ENCODE assay signal across 32 mouse cellular contexts in the genomic region with DNA sequence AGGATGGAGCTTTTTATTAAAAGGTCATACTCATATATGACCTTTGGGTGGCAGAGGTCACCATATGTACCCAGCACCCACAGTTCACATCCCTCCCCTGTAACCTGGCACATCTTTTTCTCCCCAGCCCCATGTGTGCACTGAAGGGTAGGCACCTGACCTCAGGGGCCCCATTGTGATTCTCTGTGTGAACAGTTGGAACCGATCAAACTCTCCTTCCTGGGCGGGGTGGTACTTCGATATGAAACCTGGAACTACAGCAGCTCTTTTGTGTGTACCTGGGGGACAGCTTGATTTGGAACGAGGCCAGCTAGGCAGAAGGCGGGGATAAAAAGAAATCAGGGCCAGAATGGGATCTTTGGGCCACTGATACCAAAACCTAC. TPM values are rescaled to one million over a fixed set of nuclear protein-coding genes. Genes with fewer than 3 reads are reported as not detected.
DNase-seq lines count a peak whose midpoint lies in the region; ATAC-seq lines count a peak whose summit lies in the region.
"Had no signal": no experiment of that assay in that cellular context is flagged by ENCODE, and none has a peak within 500 bp of the region (broad histone marks: within the 10 kb centered on the region; RNA-seq: fewer than 3 reads in every experiment).

No protein-coding gene starts in this region.

- peaks cover 15% of the 10 kb centered on the region for H3K4me1 ChIP-seq in intestine, embryonic 15.5 days (replicated peaks)
- H3K4me1 ChIP-seq in stomach, embryonic 14.5 days (ENCODE audit: control insufficient read depth, insufficient read depth, low read length), result peaks cover 2% of the 10 kb centered on the region; the same call in 1 of the 2 replicates
- H3K4me1 ChIP-seq: embryonic facial prominence, embryonic 12.5 days had no signal

- ATAC-seq in intestine, embryonic 15.5 days, result peak; percentile 27; the same call in 1 of the 2 replicates
- 0 out of 2 replicates have a peak, but pooled peaks have one; percentile 56 for ATAC-seq in stomach, embryonic 14.5 days (ENCODE audit: insufficient number of reproducible peaks, insufficient read depth, low FRiP score, low read depth)
- ATAC-seq in megakaryocyte progenitor cell, adult 5-6 weeks (replicated peaks; ENCODE audit: poor library complexity), result no peak
- ATAC-seq: activated CD4-positive, CD25-positive, alpha-beta regulatory T cell, adult 4 months; forebrain, embryonic 14.5 days; forebrain, postnatal 0 days; hindbrain, embryonic 16.5 days; Patski had no signal

- H3K4me2 ChIP-seq in intestine, embryonic 15.5 days (replicated peaks), result peak overlapping the region; percentile 45; the same call in 1 of the 2 replicates
- H3K4me2 ChIP-seq in stomach, embryonic 14.5 days (replicated peaks; ENCODE audit: low read depth, low read length), result no peak overlapping the region
- H3K4me2 ChIP-seq: embryonic facial prominence, embryonic 12.5 days; embryonic facial prominence, embryonic 15.5 days; heart, embryonic 11.5 days; hindbrain, embryonic 13.5 days had no signal

- H3K9me3 ChIP-seq in intestine, embryonic 15.5 days, result no peaks in the 10 kb centered on the region
- no peaks in the 10 kb centered on the region for H3K9me3 ChIP-seq in stomach, embryonic 14.5 days (ENCODE audit: control insufficient read depth, low read depth, low read length)
- H3K9me3 ChIP-seq: embryonic facial prominence, embryonic 12.5 days; embryonic facial prominence, embryonic 15.5 days; G1E; hindbrain, embryonic 10.5 days; hindbrain, embryonic 13.5 days had no signal

- no peaks in the 10 kb centered on the region for H3K27me3 ChIP-seq in intestine, embryonic 15.5 days (replicated peaks)
- no peaks in the 10 kb centered on the region for H3K27me3 ChIP-seq in stomach, embryonic 14.5 days (ENCODE audit: control insufficient read depth, insufficient read depth, low read length)
- H3K27me3 ChIP-seq: embryonic facial prominence, embryonic 12.5 days; Patski had no signal

- DNase-seq in ES-CJ7 (ENCODE audit: low read depth, low spot score), result peak; percentile 24
- DNase-seq in right cerebral cortex, postnatal 4 days, result no peak
- no peak for DNase-seq in adrenal gland, adult 18-20 months (ENCODE audit: low spot score in 2 of 2)
- DNase-seq: adrenal gland, postnatal 10 days; adrenal gland, postnatal 36 days; cerebellum, adult 18-20 months; cerebellum, adult 9-10 months; cerebellum, postnatal 14 days; forebrain, postnatal 0 days; gastrocnemius, adult 2 months; gastrocnemius, postnatal 14 days; heart, adult 11 months had no signal

- no peak overlapping the region for H3K9ac ChIP-seq in intestine, embryonic 15.5 days
- no peak overlapping the region for H3K9ac ChIP-seq in stomach, embryonic 14.5 days (replicated peaks; ENCODE audit: low read depth, low read length)
- H3K9ac ChIP-seq: embryonic facial prominence, embryonic 12.5 days; embryonic facial prominence, embryonic 15.5 days; forebrain, postnatal 0 days; hindbrain, embryonic 13.5 days had no signal

- H3K27ac ChIP-seq in intestine, embryonic 15.5 days, result peak overlapping the region; percentile 80; the same call in 1 of the 2 replicates
- no peak overlapping the region for H3K27ac ChIP-seq in stomach, embryonic 14.5 days (ENCODE audit: low read length)
- H3K27ac ChIP-seq: embryonic facial prominence, embryonic 12.5 days; embryonic facial prominence, embryonic 15.5 days; gastrocnemius, adult 2 months; hindbrain, embryonic 10.5 days; hindbrain, embryonic 13.5 days had no signal

- 63% methylated on average over 5 of the region's 5 CpGs for WGBS in intestine, embryonic 15.5 days
- 66% methylated on average over 5 of the region's 5 CpGs for WGBS in stomach, embryonic 14.5 days

- no peaks in the 10 kb centered on the region for H3K36me3 ChIP-seq in intestine, embryonic 15.5 days
- no peaks in the 10 kb centered on the region for H3K36me3 ChIP-seq in stomach, embryonic 14.5 days (ENCODE audit: control insufficient read depth, insufficient read depth, low read length)
- H3K36me3 ChIP-seq: embryonic facial prominence, embryonic 12.5 days; embryonic facial prominence, embryonic 15.5 days; G1E; hindbrain, embryonic 10.5 days; hindbrain, embryonic 13.5 days had no signal

- no peak overlapping the region for H3K4me3 ChIP-seq in intestine, embryonic 15.5 days (replicated peaks)
- no peak overlapping the region for H3K4me3 ChIP-seq in stomach, embryonic 14.5 days (ENCODE audit: low read depth, low read length)
- H3K4me3 ChIP-seq: embryonic facial prominence, embryonic 12.5 days; embryonic facial prominence, embryonic 15.5 days; gastrocnemius, adult 2 months; hindbrain, embryonic 10.5 days; hindbrain, embryonic 13.5 days had no signal

RNA-seq across cellular contexts. Expression of a gene that starts 30.6 kb away (rescaled TPM):
- polyA plus RNA-seq in intestine, embryonic 15.5 days (2015; fragmentation: Nextera tagmentation; extraction: Ambion mirVana), result not detected in 2 replicates
- not detected in 2 replicates for polyA plus RNA-seq in stomach, embryonic 14.5 days (2014; fragmentation: Nextera tagmentation; extraction: Ambion mirVana)
- total RNA-seq in megakaryocyte progenitor cell, adult 5-6 weeks (2015), result not detected in 2 replicates
- not detected in 2 replicates for total RNA-seq in megakaryocyte progenitor cell, adult 5-6 weeks (2017)
- not detected for total RNA-seq in adrenal gland, adult 18-20 months (2021)
- total RNA-seq: adrenal gland, postnatal 10 days; adrenal gland, postnatal 36 days; common myeloid progenitor, adult 5-6 weeks; forebrain, postnatal 0 days; G1E; gastrocnemius, adult 2 months; gastrocnemius, postnatal 14 days; gastrocnemius, postnatal 4 days; heart, adult 8-10 months; heart, postnatal 25 days had no signal
- polyA plus RNA-seq: activated CD4-positive, CD25-positive, alpha-beta regulatory T cell, adult 4 months; embryonic facial prominence, embryonic 15.5 days; forebrain, embryonic 11.5 days; forebrain, embryonic 14.5 days; forebrain, postnatal 0 days; frontal cortex, adult 2 months; G1E; heart, embryonic 11.5 days; heart, embryonic 14.5 days; hindbrain, embryonic 10.5 days; Patski had no signal
